Mouse (Mus musculus): Measurements from ENCODE around the gene Arhgdib.

DNA sequence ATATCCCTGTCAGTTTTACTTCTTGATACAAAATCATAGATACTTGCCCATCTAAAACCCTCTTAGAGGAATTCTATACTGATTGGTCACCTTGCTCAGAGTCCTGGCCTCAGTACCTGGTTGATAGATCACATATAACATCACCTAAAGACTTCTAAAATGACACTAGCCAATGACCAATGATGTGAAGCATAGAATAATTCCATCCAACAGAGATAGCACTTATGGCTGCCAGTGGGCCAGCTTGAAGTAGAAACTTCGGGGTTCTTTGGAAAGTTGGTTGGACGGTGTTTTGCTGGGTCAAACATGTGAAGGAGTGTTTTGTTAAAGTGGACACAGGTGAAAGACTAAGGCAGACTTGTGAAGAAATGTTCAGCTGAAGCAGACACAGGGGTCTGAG is 8.5 kb upstream of the Arhgdib start:
- TF ChIP-seq POLR2A (IDR thresholded peaks at IDR 0.05; ENCODE audit: insufficient read length, low read depth) (no peak), MYOG (IDR thresholded peaks at IDR 0.05; ENCODE audit: control insufficient read depth in 1 of 3, insufficient read depth in 1 of 3, insufficient read length in 2 of 3, low read depth in 2 of 3) (no peak), MAX (IDR thresholded peaks at IDR 0.05; ENCODE audit: low read depth) (no peak), E2F4 (IDR thresholded peaks at IDR 0.05; ENCODE audit: insufficient read depth) (no peak), USF1 (IDR thresholded peaks at IDR 0.05; ENCODE audit: low read depth) (no peak), POLR2AphosphoS2 (IDR thresholded peaks at IDR 0.05; ENCODE audit: insufficient read length, low read depth) (no peak), REST (IDR thresholded peaks at IDR 0.05; ENCODE audit: insufficient read depth, insufficient read length) (no peak)
